Mouse (Mus musculus): ENCODE data around the gene March1.

DNA sequence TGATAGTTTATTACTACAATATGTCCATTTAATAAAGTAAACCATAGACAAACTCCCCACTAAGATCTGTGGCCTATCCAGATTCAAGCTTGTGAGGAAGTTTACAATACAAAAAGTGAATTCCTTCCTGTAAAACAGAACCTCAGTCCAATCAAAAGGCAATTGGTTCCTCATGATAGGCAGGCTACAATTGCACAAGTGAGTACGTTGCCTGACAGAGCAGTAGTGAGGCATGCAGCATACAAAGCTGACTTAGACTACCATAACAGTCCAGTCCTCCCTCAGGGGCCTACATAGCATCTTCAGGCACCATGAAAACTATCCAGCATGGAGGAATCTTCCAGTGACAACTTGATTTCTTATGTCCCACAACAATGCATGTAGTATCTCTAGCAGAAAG lies 782.4 kb downstream of the March1 start:
- TF ChIP-seq CTCF (IDR thresholded peaks at IDR 0.05; ENCODE audit: borderline replicate concordance, insufficient read depth, low read depth, low read length) (no peak), POLR2A (IDR thresholded peaks at IDR 0.05; ENCODE audit: borderline replicate concordance, insufficient read depth, low read length) (no peak)

All from cerebellum, adult 2 months (tissue).